Mouse (Mus musculus) brain, embryonic 14.5 days (tissue): ENCODE measurements around the gene Ciao2b. TPM values are rescaled to one million over a fixed set of nuclear protein-coding genes. Genes with fewer than 3 reads are reported as not detected.

Source experiments
- DNase-seq: peaks from one replicate; pipeline ENCODE4 v3.0.0-alpha.2; 2011; ENCODE audit warnings: low read depth
- CTCF ChIP-seq: fragments of 200-500 bp; IDR thresholded peaks from 2 replicates; pipeline ENCODE4 v1.5.1; 2012; ENCODE audit warnings: inconsistent platforms, mild to moderate bottlenecking, moderate library complexity, borderline replicate concordance; ENCODE audit not compliant: insufficient read depth, insufficient read length; ENCODE audit errors: extremely low read depth
- POLR2A ChIP-seq: fragments of 200-500 bp; IDR thresholded peaks from 2 replicates; pipeline ENCODE4 v1.6.1; 2012; ENCODE audit warnings: mild to moderate bottlenecking, inconsistent platforms, borderline replicate concordance; ENCODE audit not compliant: poor library complexity, insufficient read depth, insufficient read length, severe bottlenecking; ENCODE audit errors: extremely low read depth
- polyA plus RNA-seq: library from polyadenylated mRNA; depleted of rRNA; stranded (reverse); fragments of >200 nt; gene quantifications from 2 replicates; pipeline ENCODE4 v1.2.3, GENCODE M21; 2012

Ciao2b gene
- polyA plus RNA-seq, 1 experiment = 83.3 TPM

GRCm38 (mm10) chr8:104611613-104612012 is 30.2 kb downstream of the Ciao2b start:
- TF ChIP-seq CTCF = no peak
- no peak for TF ChIP-seq POLR2A

GRCm38 (mm10) chr8:104610185-104610766 is 31.5 kb downstream of the Ciao2b start:
- peak; percentile 22 for DNase-seq
- TF ChIP-seq POLR2A (no peak), CTCF (no peak)

More at GRCm38 (mm10) chr8:104611613-104612012, 30.2 kb downstream of the Ciao2b start:
- no peak for DNase-seq

- no peak for DNase-seq
- TF ChIP-seq POLR2A (no peak), CTCF (no peak)
Measured at GRCm38 (mm10) chr8:104609222-104609621, 32.5 kb downstream of the Ciao2b start.

- TF ChIP-seq POLR2A (no peak), CTCF (no peak)
- no peak for DNase-seq
Measured at GRCm38 (mm10) chr8:104607944-104608343, 33.8 kb downstream of the Ciao2b start.

GRCm38 (mm10) chr8:104606329-104606728 is 35.4 kb downstream of the Ciao2b start:
- DNase-seq = no peak
- no peak for TF ChIP-seq POLR2A
- TF ChIP-seq CTCF = no peak

- DNase-seq = no peak
- TF ChIP-seq POLR2A (no peak), CTCF (no peak)
Measured at GRCm38 (mm10) chr8:104603245-104603593, 38.5 kb downstream of the Ciao2b start.

- TF ChIP-seq POLR2A = no peak
- TF ChIP-seq CTCF = peak; percentile 94
- peak; percentile 96 for DNase-seq
Measured at GRCm38 (mm10) chr8:104602468-104603244, 39.1 kb downstream of the Ciao2b start.

- TF ChIP-seq POLR2A (no peak), CTCF (no peak)
Measured at GRCm38 (mm10) chr8:104601941-104602371, 39.8 kb downstream of the Ciao2b start.

GRCm38 (mm10) chr8:104601386-104601785 is 40.4 kb downstream of the Ciao2b start:
- TF ChIP-seq CTCF = no peak
- no peak for TF ChIP-seq POLR2A
- DNase-seq = no peak

More at GRCm38 (mm10) chr8:104601941-104602371, 39.8 kb downstream of the Ciao2b start:
- peak; percentile 6 for DNase-seq

GRCm38 (mm10) chr8:104598496-104598895 is 43.3 kb downstream of the Ciao2b start:
- peak; percentile 32 for DNase-seq
- TF ChIP-seq POLR2A (no peak), CTCF (no peak)

GRCm38 (mm10) chr8:104597656-104598055 is 44.1 kb downstream of the Ciao2b start:
- DNase-seq = peak; percentile 11
- TF ChIP-seq POLR2A (no peak), CTCF (no peak)

- DNase-seq = no peak
- no peak for TF ChIP-seq POLR2A
- no peak for TF ChIP-seq CTCF
Measured at GRCm38 (mm10) chr8:104595773-104596536, 45.8 kb downstream of the Ciao2b start.

GRCm38 (mm10) chr8:104594611-104595362 is 47.0 kb downstream of the Ciao2b start:
- TF ChIP-seq POLR2A = no peak
- TF ChIP-seq CTCF = no peak
- DNase-seq = no peak
